Mouse (Mus musculus) embryo, embryonic 9.5 days (tissue): ENCODE measurements at regions not wholly inside any gene's neighbourhood (a gene's known extent, or its start where the extent isn't known, plus 50 kb on each side); places are given as distances from the start of the nearest gene placed in this dataset.

Experiments
- DNase-seq: peaks from one replicate; pipeline ENCODE4 v3.0.0-alpha.2; 2017; ENCODE audit errors: extremely low spot score

GRCm38 (mm10) chr7:145135971-145136370, 71.9 kb downstream of the 1810010D01Rik start:
- no peak for DNase-seq

- no peak for DNase-seq
Measured at GRCm38 (mm10) chr7:145132506-145132905, 75.4 kb downstream of the 1810010D01Rik start.

GRCm38 (mm10) chr7:145131438-145132159, 76.3 kb downstream of the 1810010D01Rik start:
- no peak for DNase-seq

- no peak for DNase-seq
Measured at GRCm38 (mm10) chr7:145129971-145130370, 77.9 kb downstream of the 1810010D01Rik start.

GRCm38 (mm10) chr7:145127661-145128060, 80.3 kb downstream of the 1810010D01Rik start:
- peak; percentile 47 for DNase-seq

GRCm38 (mm10) chr7:145127180-145127579, 80.7 kb downstream of the 1810010D01Rik start:
- peak; percentile 45 for DNase-seq

GRCm38 (mm10) chr7:145123996-145124601, 83.8 kb downstream of the 1810010D01Rik start:
- no peak for DNase-seq

GRCm38 (mm10) chr7:145122471-145122870, 85.4 kb downstream of the 1810010D01Rik start:
- no peak for DNase-seq

- DNase-seq: no peak
Measured at GRCm38 (mm10) chr7:145118406-145118805, 89.5 kb downstream of the 1810010D01Rik start.

GRCm38 (mm10) chr7:145114660-145115059, 93.3 kb downstream of the 1810010D01Rik start:
- peak; percentile 44 for DNase-seq

- DNase-seq: no peak
Measured at GRCm38 (mm10) chr7:145114145-145114544, 93.8 kb downstream of the 1810010D01Rik start.

GRCm38 (mm10) chr7:145112887-145113531, 94.9 kb downstream of the 1810010D01Rik start:
- no peak for DNase-seq

GRCm38 (mm10) chr7:145112146-145112830, 95.6 kb downstream of the 1810010D01Rik start:
- no peak for DNase-seq

- DNase-seq: no peak
Measured at GRCm38 (mm10) chr7:145111252-145112131, 96.4 kb downstream of the 1810010D01Rik start.

- peak; percentile 34 for DNase-seq
Measured at GRCm38 (mm10) chr7:145110657-145111251, 97.2 kb downstream of the 1810010D01Rik start.

GRCm38 (mm10) chr7:145110028-145110427, 97.9 kb downstream of the 1810010D01Rik start:
- no peak for DNase-seq

- DNase-seq: no peak
Measured at GRCm38 (mm10) chr7:145109471-145109870, 98.4 kb downstream of the 1810010D01Rik start.

GRCm38 (mm10) chr7:145108994-145109393, 98.9 kb downstream of the 1810010D01Rik start:
- no peak for DNase-seq

GRCm38 (mm10) chr7:145107575-145108170, 100.2 kb downstream of the 1810010D01Rik start:
- DNase-seq: no peak

- DNase-seq: no peak
Measured at GRCm38 (mm10) chr7:145106494-145106849, 101.4 kb downstream of the 1810010D01Rik start.
